Mouse (Mus musculus) G1E (cell line): ENCODE measurements at regions not wholly inside any gene's neighbourhood (a gene's known extent, or its start where the extent isn't known, plus 50 kb on each side); places are given as distances from the start of the nearest gene placed in this dataset.

Source experiments
- CTCF ChIP-seq: IDR thresholded peaks from 2 replicates; pipeline ENCODE4 v1.5.1; 2012; ENCODE audit warnings: low read depth, low read length, inconsistent platforms, mixed read lengths
- GATA1 ChIP-seq: IDR thresholded peaks from 2 replicates; pipeline ENCODE4 v1.6.1; 2012; ENCODE audit warnings: borderline replicate concordance, low read length, inconsistent platforms, mixed read lengths
- GATA2 ChIP-seq: IDR thresholded peaks from 2 replicates; pipeline ENCODE4 v1.6.1; 2012; ENCODE audit warnings: low read depth, low read length, inconsistent platforms, borderline replicate concordance
- POLR2AphosphoS5 ChIP-seq: IDR thresholded peaks from 2 replicates; pipeline ENCODE4 v1.6.1; 2012; ENCODE audit warnings: low read depth, low read length, inconsistent platforms; ENCODE audit not compliant: insufficient replicate concordance

DNA sequence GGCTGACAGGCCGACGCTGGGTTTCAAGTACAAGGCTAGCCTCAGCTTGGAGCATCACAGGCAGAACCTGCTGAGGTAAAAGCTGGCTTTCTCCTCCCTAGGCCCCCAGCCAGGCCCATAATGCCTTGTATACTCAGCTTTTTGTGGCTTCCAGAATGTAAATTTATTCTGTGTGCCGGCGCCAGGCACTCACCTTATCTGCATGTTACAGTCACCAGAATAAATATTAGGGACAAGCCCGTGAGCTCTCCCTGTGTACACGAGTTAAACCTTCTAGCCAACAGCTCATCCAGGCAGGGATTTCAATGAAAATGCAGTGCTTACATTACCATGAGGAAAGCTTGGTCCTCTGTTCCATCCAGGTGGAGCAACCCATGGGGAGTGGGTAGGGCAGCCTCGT lies 325.3 kb downstream of the Ptpru start:
- no peak for TF ChIP-seq GATA1
- TF ChIP-seq CTCF, result no peak
- no peak for TF ChIP-seq GATA2
- no peak for TF ChIP-seq POLR2AphosphoS5
